Mouse (Mus musculus) splenic B cell, adult 2 months (primary cell): Measurements from ENCODE around the gene Serac1.

Source experiments
- DNase-seq: peaks from one replicate; pipeline ENCODE4 v3.0.0-alpha.2; 2011; ENCODE audit warnings: low read depth, low spot score
- H3K27me3 ChIP-seq: 2 replicates; pipeline ENCODE4 v1.6.1; 2012; ENCODE audit warnings: mild to moderate bottlenecking, low read length, moderate library complexity, mixed read lengths; ENCODE audit not compliant: control insufficient read depth, poor library complexity, insufficient read depth, severe bottlenecking
- H3K36me3 ChIP-seq: 2 replicates; pipeline ENCODE4 v1.6.1; 2012; ENCODE audit warnings: mild to moderate bottlenecking, low read length, moderate library complexity, mixed read lengths; ENCODE audit not compliant: control insufficient read depth, poor library complexity, insufficient read depth, severe bottlenecking

Gene Serac1

DNA sequence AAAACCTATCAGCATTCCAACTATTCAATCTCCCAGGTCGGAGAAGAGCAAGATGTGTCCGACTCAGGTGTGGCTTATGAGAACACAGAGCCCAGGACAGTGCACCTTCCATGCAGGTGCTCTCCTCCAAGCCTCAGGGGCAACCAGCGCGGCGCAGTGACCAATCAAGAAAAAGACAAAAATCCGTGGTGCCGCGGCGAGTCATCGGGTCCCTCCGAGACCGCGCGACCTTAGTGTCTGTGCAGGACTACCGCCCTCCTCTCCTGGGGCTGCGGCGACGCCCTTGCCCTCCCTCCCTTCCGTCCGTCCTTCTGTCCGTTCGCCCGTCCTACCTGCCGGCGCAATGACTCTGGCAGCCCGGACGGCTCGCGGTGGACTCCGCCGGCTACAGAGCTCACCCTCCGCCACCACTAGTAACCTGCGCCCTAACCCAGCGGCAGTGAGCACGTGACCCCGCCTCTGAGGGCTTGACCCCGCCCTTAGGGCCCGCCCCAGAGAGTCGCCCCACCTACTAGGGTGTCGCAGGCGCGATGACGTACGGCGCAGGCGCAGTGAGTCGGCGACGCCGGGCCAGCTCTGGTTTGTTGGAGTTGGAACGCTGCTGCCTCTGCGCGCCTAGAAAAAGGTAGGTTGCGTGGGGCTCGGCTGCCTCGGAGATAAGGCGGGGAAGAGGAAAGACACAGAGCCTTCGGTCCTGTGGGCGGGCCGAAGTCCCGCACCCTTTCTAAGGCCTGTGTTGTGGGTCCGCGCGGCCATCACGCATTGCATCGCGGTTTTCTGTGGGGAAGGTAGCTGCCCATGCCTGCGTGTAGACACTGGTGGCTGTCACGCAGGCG is at the start of gene Serac1, which contains the start of gene Gtf2h5:
Gene Serac1, minus strand, starts transcription at position 455 of the 836 bp plus-strand sequence.
Gene Gtf2h5, plus strand, starts transcription at position 500 of the 836 bp plus-strand sequence.
- H3K27me3 ChIP-seq, result no peaks in the 10 kb centered on the region
- H3K36me3 ChIP-seq, result peaks cover 2% of the 10 kb centered on the region; the same call in 1 of the 2 replicates
- DNase-seq, result peak; percentile 98

DNA sequence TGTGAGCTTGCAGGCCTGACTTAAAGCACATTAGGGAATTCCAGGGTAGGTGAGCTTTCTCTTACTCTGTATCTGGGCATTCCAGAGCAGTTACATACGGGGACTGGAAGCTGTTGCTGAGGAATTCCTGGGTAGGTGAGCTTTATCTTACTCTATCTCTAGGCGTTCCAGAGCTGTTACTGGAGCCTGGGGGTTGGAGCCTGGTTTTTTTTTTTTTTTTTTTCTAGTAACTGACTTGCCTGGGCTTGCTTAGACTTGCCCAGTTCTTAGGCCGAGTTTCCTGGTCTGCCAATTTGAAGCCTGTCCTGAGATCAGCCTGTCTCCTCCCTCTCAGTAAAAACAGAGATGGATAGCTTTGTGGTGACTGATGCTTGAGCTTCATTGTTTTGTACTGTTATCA is 48.5 kb upstream of the Serac1 start:
- no peaks in the 10 kb centered on the region for H3K27me3 ChIP-seq
- DNase-seq, result no peak

DNA sequence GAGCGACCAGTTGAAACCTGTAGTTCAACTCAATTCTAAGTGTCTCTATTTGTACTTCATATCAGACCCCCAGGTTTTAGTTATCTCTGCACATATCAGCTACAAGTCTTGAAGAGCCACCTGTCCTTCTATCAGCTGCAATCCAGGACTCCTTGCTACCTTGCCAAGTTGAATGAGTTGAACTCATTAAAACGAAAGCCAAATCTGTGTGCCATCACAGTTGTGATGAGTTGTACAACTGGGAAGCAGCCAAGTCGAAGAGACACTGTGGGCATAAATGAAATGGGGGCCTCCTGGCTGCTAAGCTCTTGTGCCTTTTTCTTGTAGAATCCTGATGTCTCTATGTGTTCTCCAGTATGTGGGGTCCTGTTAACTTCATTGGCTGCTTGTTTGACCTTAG is 45.9 kb upstream of the Serac1 start:
- H3K36me3 ChIP-seq, result peaks cover 1% of the 10 kb centered on the region; the same call in 1 of the 2 replicates
- no peaks in the 10 kb centered on the region for H3K27me3 ChIP-seq
- no peak for DNase-seq

More for the DNA sequence above, 48.5 kb upstream of the Serac1 start:
- no peaks in the 10 kb centered on the region; the same call in 1 of the 2 replicates for H3K36me3 ChIP-seq

DNA sequence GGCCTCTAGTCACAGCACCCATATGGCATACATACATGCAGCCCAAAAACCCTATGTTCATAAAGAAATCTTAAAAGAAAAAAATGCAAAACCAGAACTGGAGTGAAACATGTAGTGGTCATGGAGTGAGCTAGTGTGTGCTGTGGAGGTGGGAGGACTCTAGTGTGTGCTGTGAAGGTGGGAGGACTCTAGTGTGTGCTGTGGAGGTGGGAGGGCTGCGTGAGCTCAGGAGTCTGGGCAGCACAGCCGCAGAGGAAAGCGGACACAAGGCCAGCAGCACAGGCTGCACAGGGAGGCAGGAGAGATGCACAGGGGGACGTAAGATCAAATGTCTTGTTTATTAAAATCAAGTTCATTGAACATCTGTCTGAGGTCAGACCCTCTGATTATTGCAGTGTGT is 44.2 kb upstream of the Serac1 start:
- Histone ChIP-seq H3K36me3 (peaks cover 1% of the 10 kb centered on the region; the same call in 1 of the 2 replicates), H3K27me3 (no peaks in the 10 kb centered on the region)
- DNase-seq, result no peak

DNA sequence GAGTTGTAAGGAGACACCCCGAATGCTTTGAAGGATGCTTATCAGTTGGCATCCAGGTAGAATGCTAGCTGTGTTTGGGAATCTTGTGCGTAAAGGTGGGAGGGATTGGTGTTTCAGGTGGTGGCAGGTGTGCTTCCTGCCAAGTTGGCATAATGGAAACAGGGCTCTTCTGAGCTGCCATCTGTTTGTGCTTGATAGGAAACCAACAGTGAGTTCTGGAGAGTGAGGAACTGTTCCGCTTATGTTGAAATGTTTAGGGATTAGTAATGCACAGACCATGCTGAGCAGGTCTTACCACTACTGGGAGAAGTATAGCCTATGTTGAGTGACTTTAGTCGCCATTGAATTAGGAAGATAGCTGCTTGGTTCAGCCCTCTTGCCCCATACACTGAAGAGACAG is 39.3 kb upstream of the Serac1 start:
- Histone ChIP-seq H3K36me3 (0 out of 2 replicates have a peak, but pooled peaks cover 1% of the 10 kb centered on the region), H3K27me3 (no peaks in the 10 kb centered on the region)
- no peak for DNase-seq

DNA sequence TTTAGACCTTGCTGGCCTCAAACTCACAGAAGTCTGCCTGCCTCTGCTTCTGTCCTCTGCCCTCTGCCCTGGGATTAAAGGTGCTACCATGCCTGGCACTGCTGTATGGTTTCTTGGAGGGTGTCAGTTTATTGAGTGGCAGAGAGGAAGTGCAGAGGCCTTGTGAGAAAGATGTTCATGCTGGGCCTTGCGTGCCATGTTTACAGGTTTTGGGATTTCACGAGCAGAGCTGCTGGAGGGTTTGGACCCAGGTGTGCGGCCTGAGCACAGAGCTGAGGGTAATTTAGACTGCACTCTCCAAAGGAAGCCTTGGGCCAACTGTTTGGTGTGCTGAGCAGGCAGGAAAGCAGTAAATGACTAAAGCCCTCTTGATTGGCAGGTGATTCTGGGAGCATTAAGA is 38.4 kb upstream of the Serac1 start:
- H3K27me3 ChIP-seq, result no peaks in the 10 kb centered on the region
- DNase-seq, result no peak
- 0 out of 2 replicates have a peak, but pooled peaks cover 1% of the 10 kb centered on the region for H3K36me3 ChIP-seq

DNA sequence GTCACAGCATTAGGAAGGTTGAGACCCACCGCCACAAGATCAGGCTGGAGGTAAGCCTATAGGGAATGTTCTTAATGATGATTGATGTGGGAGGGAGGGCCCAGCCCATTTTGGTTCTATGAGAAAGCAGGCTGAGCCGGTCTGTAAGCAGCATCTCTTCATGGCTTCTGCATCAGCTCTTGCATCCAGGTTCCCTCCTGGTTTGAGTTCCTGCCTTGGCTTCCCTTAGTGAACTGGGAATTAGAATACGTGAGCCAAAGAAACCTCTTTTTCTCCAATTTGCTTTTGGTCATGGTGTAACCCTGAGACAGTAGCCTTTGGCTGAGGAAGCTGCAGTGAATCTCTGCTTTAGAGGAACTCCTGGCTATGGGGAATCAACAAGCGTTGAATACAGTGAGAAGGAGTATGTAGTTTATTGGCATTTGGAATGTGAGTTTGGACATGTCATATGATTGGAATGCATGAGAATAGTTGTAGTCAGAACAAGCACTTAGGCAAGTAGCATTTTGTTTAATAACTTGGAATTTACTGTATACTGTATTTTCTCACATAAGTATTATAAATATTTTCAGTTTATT is 37.7 kb upstream of the Serac1 start:
- Histone ChIP-seq H3K27me3 (no peaks in the 10 kb centered on the region), H3K36me3 (no peaks in the 10 kb centered on the region)
- no peak for DNase-seq

- no peak for DNase-seq
- no peaks in the 10 kb centered on the region for H3K27me3 ChIP-seq
- H3K36me3 ChIP-seq, result no peaks in the 10 kb centered on the region
Measured at GRCm38 (mm10) chr17:6115085-6115484, 35.5 kb upstream of the Serac1 start.

- no peaks in the 10 kb centered on the region for H3K36me3 ChIP-seq
- H3K27me3 ChIP-seq, result no peaks in the 10 kb centered on the region
- DNase-seq, result no peak
Measured at GRCm38 (mm10) chr17:6113653-6114052, 34.1 kb upstream of the Serac1 start.

DNA sequence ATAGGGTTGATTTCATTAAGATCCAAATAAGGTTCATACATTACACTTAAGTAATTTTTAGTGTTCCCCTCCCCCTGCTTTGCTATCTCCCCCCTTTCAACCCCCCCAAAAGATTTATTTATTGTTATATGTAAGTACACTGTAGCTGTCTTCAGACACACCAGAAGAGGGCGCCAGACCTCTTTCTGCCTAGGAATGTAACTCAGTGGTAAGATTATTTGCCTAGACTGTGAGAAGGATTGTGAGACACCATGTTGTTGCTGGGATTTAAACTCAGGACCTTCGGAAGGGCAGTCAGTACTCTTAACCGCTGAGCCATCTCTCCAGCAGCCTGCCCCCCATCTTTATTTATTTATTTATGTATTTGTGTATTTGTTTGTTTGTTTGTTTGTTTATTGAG is 31.4 kb upstream of the Serac1 start:
- no peaks in the 10 kb centered on the region for H3K36me3 ChIP-seq
- peak; percentile 30 for DNase-seq
- H3K27me3 ChIP-seq, result no peaks in the 10 kb centered on the region

GRCm38 (mm10) chr17:6108175-6108574 is 28.6 kb upstream of the Serac1 start:
- H3K27me3 ChIP-seq, result no peaks in the 10 kb centered on the region; the same call in 1 of the 2 replicates

DNA sequence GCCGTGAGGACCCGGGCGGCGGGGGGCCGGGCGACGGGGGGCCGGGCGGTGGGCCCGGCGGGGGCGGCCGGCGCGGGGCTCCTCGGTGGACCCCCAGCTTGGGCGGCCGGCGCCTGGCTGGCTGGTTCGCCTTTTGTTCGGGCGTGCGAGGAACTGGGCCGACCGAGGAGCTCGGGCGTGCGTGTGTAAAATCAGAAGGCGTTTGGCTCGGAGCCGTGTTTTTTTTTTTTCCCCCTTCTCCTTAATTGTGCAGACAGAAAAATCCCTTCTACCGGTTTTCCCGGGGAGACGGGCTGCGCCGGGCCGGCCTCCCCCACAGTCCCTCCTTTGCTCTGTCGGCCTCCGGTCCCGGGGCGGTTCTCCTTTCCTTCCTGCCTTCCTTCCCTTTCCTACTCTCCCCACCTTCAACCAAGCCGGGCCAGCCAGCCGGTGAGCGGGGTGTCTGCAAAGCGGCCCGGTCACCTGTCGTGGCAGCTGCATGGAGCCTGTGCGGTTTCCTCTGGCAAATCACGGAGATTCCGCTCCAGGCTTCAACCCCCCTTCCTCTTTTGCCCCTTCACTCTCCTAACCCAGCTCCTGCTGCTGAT is 27.6 kb upstream of the Serac1 start:
- peak; percentile 49 for DNase-seq
- no peaks in the 10 kb centered on the region; the same call in 1 of the 2 replicates for H3K27me3 ChIP-seq
- H3K36me3 ChIP-seq, result no peaks in the 10 kb centered on the region

More at GRCm38 (mm10) chr17:6108175-6108574, 28.6 kb upstream of the Serac1 start:
- no peak for DNase-seq
- H3K36me3 ChIP-seq, result no peaks in the 10 kb centered on the region

- peak; percentile 92 for DNase-seq
- no peaks in the 10 kb centered on the region for H3K36me3 ChIP-seq
- H3K27me3 ChIP-seq, result no peaks in the 10 kb centered on the region; the same call in 1 of the 2 replicates
Measured at GRCm38 (mm10) chr17:6106361-6107014, 26.9 kb upstream of the Serac1 start, which contains the start of gene Tulp4. Gene Tulp4 (plus strand): TSS chr17:6106437.

GRCm38 (mm10) chr17:6103566-6103965 is 24.0 kb upstream of the Serac1 start:
- no peak for DNase-seq
- H3K36me3 ChIP-seq, result no peaks in the 10 kb centered on the region
- no peaks in the 10 kb centered on the region; the same call in 1 of the 2 replicates for H3K27me3 ChIP-seq
